Mouse (Mus musculus) midbrain, postnatal 0 days (tissue): ENCODE results near the gene Pip5k1b. TPM values are rescaled to one million over a fixed set of nuclear protein-coding genes. Genes with fewer than 3 reads are reported as not detected.
A peak's percentile ranks its signal among the peaks of the same experiment; 100 is the strongest.

Source experiments
- ATAC-seq: fragments of 200-750 bp; cut with Nextera tagmentation; 2 replicates; pipeline ENCODE4 v1.8.0; 2017; ENCODE audit warnings: moderate number of reproducible peaks, mild to moderate bottlenecking, moderate TSS enrichment, moderate library complexity; ENCODE audit not compliant: low FRiP score
- DNase-seq: peaks from one replicate; pipeline ENCODE4 v3.0.0-alpha.2; 2015; ENCODE audit warnings: low spot score
- H3K27ac ChIP-seq: fragments of 300-500 bp; sonication (generic); 2 replicates; pipeline ENCODE4 v1.5.1; 2014; ENCODE audit warnings: low read depth, mild to moderate bottlenecking, low read length, mixed read lengths
- H3K27me3 ChIP-seq: fragments of 300-500 bp; sonication (generic); 2 replicates; pipeline ENCODE4 v1.6.1; 2014; ENCODE audit warnings: low read length, control low read depth, mixed read lengths; ENCODE audit not compliant: insufficient read depth
- H3K36me3 ChIP-seq: fragments of 300-500 bp; sonication (generic); 2 replicates; pipeline ENCODE4 v1.6.1; 2014; ENCODE audit warnings: low read length, control low read depth, mixed read lengths; ENCODE audit not compliant: insufficient read depth
- H3K4me1 ChIP-seq: fragments of 300-500 bp; sonication (generic); 2 replicates; pipeline ENCODE4 v1.6.1; 2014; ENCODE audit warnings: mild to moderate bottlenecking, control low read depth, antibody characterized with exemption, low read length, mixed read lengths; ENCODE audit not compliant: insufficient read depth
- H3K4me2 ChIP-seq: fragments of 300-500 bp; sonication (generic); 2 replicates; pipeline ENCODE4 v1.6.1; 2014; ENCODE audit warnings: low read depth, mild to moderate bottlenecking, low read length, mixed read lengths; ENCODE audit not compliant: poor library complexity, severe bottlenecking
- H3K4me3 ChIP-seq: fragments of 300-500 bp; sonication (generic); 2 replicates; pipeline ENCODE4 v1.5.1; 2014; ENCODE audit warnings: low read depth, mild to moderate bottlenecking, low read length, moderate library complexity
- H3K9ac ChIP-seq: fragments of 300-500 bp; sonication (generic); replicated peaks from 2 replicates; pipeline ENCODE4 v1.6.1; 2014; ENCODE audit warnings: mild to moderate bottlenecking, low read length, moderate library complexity, mixed read lengths; ENCODE audit not compliant: poor library complexity, severe bottlenecking
- H3K9me3 ChIP-seq: fragments of 300-500 bp; sonication (generic); 2 replicates; pipeline ENCODE4 v1.6.1; 2016; ENCODE audit warnings: low read length, control low read depth
- CTCF ChIP-seq: IDR thresholded peaks from 2 replicates; pipeline ENCODE4 v1.5.1; 2016; ENCODE audit warnings: antibody characterized with exemption, mild to moderate bottlenecking
- WGBS: fragments of 180-500 bp; shearing (Covaris S2); extraction: QIAGEN DNeasy Blood & Tissue Kit; methylation state at CpG from one replicate; pipeline ENCODE4 v1.1.7; 2014; 5-methylcytosine and 5-hydroxymethylcytosine counted together
- polyA plus RNA-seq: library from polyadenylated mRNA; unstranded; fragments of >200 nt; fragmentation: Nextera tagmentation; extraction: Ambion mirVana; gene quantifications from 2 replicates; pipeline ENCODE4 v1.2.1, GENCODE M21; 2015
- total RNA-seq: library from RNA; depleted of rRNA; stranded (reverse); fragments of >200 nt; gene quantifications from 2 replicates; pipeline ENCODE4 v1.2.3, GENCODE M21; 2014

The Pip5k1b gene
- total and polyA plus RNA-seq, 2 experiments from 2014 or later = 0.86 to 3.0 TPM

- Histone ChIP-seq H3K9ac (no peak overlapping the region), H3K27me3 (no peaks in the 10 kb centered on the region), H3K4me3 (no peak overlapping the region), H3K36me3 (no peaks in the 10 kb centered on the region), H3K9me3 (no peaks in the 10 kb centered on the region), H3K4me2 (no peak overlapping the region), H3K27ac (no peak overlapping the region), H3K4me1 (no peaks in the 10 kb centered on the region)
- 94% methylated on average over 11 of the region's 11 CpGs for WGBS
- no peak for TF ChIP-seq CTCF
- ATAC-seq (no peak), DNase-seq (no peak)
Observed at GRCm38 (mm10) chr19:24314676-24315075, 241.0 kb downstream of the Pip5k1b start.

- Histone ChIP-seq H3K4me1 (no peaks in the 10 kb centered on the region), H3K9me3 (no peaks in the 10 kb centered on the region), H3K27me3 (no peaks in the 10 kb centered on the region), H3K9ac (no peak overlapping the region), H3K4me2 (no peak overlapping the region), H3K36me3 (no peaks in the 10 kb centered on the region), H3K4me3 (no peak overlapping the region), H3K27ac (no peak overlapping the region)
- WGBS = 26% methylated on average over 12 of the region's 12 CpGs
- ATAC-seq (no peak; the same call in 1 of the 2 replicates), DNase-seq (peak; percentile 90)
- no peak for TF ChIP-seq CTCF
Observed at GRCm38 (mm10) chr19:24312556-24313342, 242.9 kb downstream of the Pip5k1b start.

GRCm38 (mm10) chr19:24312046-24312445 is 243.6 kb downstream of the Pip5k1b start:
- TF ChIP-seq CTCF = no peak
- no peak overlapping the region for H3K9ac ChIP-seq
- no peaks in the 10 kb centered on the region for H3K9me3 ChIP-seq
- ATAC-seq (no peak), DNase-seq (no peak)
- H3K4me1 ChIP-seq = no peaks in the 10 kb centered on the region
- no peak overlapping the region for H3K27ac ChIP-seq
- no peaks in the 10 kb centered on the region for H3K36me3 ChIP-seq
- no peaks in the 10 kb centered on the region for H3K27me3 ChIP-seq
- H3K4me2 ChIP-seq = no peak overlapping the region
- 86% methylated on average over 5 of the region's 5 CpGs for WGBS
- no peak overlapping the region for H3K4me3 ChIP-seq

- no peaks in the 10 kb centered on the region for H3K27me3 ChIP-seq
- WGBS = 6% methylated on average over 5 of the region's 5 CpGs
- H3K9ac ChIP-seq = no peak overlapping the region
- DNase-seq (peak; percentile 52), ATAC-seq (no peak; the same call in 1 of the 2 replicates)
- no peaks in the 10 kb centered on the region for H3K4me1 ChIP-seq
- peak overlapping the region; percentile 52 for H3K27ac ChIP-seq
- no peak overlapping the region for H3K4me3 ChIP-seq
- no peak overlapping the region for H3K4me2 ChIP-seq
- TF ChIP-seq CTCF = no peak
- no peaks in the 10 kb centered on the region for H3K36me3 ChIP-seq
- no peaks in the 10 kb centered on the region for H3K9me3 ChIP-seq
Observed at GRCm38 (mm10) chr19:24308305-24308705, 247.4 kb downstream of the Pip5k1b start.

- H3K4me3 ChIP-seq = no peak overlapping the region
- H3K4me2 ChIP-seq = no peak overlapping the region
- H3K36me3 ChIP-seq = no peaks in the 10 kb centered on the region
- ATAC-seq = no peak
- no peaks in the 10 kb centered on the region for H3K27me3 ChIP-seq
- no peaks in the 10 kb centered on the region for H3K4me1 ChIP-seq
- WGBS = 69% methylated on average over 13 of the region's 13 CpGs
- H3K9ac ChIP-seq = no peak overlapping the region
- no peaks in the 10 kb centered on the region for H3K9me3 ChIP-seq
- DNase-seq = no peak
- H3K27ac ChIP-seq = peak overlapping the region; percentile 52
- TF ChIP-seq CTCF = no peak
Observed at GRCm38 (mm10) chr19:24307271-24308221, 248.1 kb downstream of the Pip5k1b start.
